Mouse (Mus musculus) testis, postnatal 10 days (tissue): Measurements from ENCODE around the gene Slc6a17.

Experiments used
- DNase-seq: peaks from one replicate; pipeline ENCODE4 v3.0.0; 2021; ENCODE audit warnings: low spot score

Gene Slc6a17

DNA sequence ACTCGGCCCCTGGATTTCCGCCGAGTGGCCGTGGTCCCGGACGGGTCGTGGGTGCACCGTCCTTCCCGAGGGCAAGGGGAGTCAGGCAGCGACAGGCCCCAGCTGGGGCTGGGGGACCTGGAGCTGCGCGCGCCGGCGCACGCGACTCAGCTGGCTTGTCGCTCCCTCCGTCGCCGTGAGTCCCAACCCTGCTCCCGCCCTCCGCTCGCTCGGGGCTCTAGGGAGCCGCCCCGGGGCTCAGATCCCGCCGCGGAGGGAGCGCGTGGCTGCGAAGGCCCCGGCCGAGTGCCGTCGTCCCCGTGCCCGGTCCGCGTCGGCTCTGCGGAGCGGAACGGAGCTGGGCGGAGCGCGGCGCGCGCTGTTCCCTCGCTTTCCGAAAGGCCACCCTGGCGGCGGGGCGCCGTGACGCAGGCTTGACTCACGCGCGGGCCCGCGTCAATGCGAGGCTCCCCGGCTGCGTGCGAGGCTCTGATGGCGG is at the start of gene Slc6a17:
Gene Slc6a17, minus strand, starts transcription at position 388 of the 478 bp plus-strand sequence.
- peak; percentile 62 for DNase-seq

DNA sequence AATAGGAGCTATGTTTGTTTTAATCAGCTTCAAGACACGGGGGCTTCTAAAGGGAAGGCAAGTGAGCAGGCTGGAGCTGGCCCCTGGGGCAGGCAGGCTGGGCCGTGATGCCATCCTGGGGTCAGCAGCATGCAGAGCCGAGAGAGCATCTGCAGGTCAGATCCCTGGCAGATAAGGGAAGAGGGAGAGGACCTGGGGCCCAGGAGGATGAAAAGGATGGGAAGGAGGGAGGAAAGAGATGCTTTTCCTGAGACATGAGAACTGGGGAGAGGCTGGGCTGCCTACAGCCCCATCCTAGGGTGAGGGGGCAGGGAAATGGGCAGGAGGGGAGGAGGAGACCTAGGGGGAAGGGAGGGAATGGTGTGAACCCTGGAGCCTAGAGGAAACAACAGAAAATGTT is 47.5 kb upstream of the Slc6a17 start:
- no peak for DNase-seq

DNA sequence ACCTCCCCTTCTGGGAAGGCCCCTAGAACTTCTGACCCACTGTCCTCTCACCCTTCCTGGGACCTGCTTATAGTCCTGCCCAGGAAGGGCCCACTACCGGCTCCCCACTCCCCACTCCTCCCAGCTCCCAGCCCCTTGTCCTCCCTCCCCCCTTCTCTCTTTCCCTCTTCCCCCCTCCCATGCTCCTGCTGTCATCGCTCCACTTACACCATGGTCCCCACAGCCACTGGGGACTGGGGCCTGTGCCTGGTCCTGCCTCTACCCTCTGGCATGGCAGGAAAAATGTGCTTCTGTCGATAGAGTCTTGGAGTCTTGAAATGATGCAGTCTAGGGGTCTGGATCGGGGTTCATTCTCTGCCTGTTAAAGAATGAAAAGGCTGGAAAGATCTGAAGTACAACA is 46.1 kb upstream of the Slc6a17 start:
- no peak for DNase-seq

DNA sequence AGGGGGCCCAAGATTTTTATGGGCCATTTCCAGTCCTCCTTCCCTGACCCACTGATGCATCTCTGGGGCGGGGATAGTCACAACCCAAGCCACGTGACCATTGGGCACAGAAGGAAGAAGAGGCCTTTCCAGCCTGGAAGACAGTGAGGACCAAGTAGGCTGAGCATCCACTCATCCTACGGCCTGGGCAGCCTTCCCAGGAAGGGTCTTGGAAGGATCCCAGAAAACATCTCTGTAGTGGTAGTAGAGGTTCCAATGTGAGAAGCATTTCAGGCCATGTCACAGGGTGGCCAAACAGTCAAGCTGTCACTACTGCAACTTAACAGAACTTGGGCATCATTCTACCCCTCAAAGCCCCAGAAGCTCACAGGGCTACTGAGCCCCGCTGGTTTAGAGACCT is 44.8 kb upstream of the Slc6a17 start:
- no peak for DNase-seq

DNA sequence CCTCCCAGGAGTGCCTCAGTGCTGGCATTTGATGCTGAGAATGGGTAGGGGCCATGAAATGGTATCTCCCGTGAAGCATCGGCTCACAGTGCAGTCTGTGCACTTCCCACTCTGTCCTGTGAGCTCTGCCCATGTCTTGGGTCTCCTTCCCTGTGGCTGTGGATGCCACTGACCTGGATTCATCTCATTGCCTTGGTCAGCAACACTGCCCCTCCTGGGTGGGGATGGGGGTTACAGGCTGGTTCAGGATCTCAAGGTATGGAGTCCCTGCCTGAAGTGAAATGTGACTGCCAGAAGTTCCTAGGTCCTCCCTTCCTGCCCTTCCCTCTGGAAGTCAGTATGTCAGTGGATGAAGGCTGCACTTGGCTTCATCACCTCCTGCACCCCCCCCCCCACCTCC is 44.3 kb upstream of the Slc6a17 start:
- DNase-seq: no peak

DNA sequence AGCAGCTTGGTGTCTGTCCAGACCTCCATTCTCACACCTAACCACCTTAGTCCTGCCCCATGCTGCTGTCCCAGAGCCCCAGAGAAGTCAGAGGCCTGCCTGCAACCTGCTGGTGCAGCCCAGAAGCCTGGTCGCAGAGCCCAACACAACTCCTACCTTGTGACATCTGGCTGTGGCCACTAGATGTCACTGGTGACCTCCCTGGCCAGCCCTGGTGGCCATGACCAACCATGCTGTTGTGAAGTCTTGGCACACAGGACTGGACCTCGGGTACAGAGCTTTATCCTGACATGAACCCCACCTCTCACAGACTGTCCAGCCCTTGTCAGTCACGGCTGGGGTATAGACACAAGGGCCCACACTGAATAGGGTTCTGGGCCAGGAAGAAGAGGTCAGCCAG is 41.4 kb upstream of the Slc6a17 start:
- peak; percentile 73 for DNase-seq

DNA sequence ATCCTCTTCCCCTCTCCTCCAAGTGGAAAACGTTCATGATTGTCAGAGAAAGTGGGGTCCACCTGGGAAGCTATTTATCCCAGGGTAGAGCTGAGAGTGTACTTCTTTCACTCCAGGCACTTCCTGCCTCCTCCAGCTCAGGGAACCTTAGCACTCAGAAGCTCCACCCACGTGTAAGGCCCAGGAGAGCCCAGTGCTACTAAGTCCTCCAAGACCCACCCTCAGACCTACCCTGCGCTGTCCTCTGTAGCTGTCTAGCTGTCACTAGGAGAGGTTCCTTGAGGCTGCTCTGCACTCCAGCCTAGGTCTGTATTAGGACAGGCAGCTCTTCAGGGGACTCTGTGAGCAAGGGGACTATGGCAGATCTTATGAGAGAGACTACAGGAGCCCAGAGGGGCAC is 40.9 kb upstream of the Slc6a17 start:
- DNase-seq: no peak

DNA sequence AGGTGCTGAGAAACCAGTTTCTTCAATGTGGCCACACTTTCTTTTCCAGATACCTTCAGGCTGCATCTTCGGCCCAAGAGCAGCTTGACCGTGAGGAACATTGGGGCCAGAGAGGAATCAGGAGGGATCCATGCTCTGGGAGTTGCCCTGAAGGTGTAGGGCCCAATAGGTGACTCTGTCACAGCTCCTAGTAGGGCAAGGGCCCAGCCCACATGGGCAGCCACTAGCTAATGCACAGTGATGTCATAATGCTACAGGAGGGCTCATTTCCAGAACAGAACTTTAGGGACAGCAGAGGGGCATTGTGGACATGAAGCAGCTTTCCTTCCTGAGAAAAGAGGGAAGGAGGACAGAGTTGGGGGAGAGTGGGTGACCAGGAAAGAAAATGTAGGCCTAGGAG is 37.0 kb upstream of the Slc6a17 start, which contains the start of gene Ubl4b:
Gene Ubl4b, minus strand, starts transcription at position 232 of the 400 bp plus-strand sequence.
- no peak for DNase-seq

DNA sequence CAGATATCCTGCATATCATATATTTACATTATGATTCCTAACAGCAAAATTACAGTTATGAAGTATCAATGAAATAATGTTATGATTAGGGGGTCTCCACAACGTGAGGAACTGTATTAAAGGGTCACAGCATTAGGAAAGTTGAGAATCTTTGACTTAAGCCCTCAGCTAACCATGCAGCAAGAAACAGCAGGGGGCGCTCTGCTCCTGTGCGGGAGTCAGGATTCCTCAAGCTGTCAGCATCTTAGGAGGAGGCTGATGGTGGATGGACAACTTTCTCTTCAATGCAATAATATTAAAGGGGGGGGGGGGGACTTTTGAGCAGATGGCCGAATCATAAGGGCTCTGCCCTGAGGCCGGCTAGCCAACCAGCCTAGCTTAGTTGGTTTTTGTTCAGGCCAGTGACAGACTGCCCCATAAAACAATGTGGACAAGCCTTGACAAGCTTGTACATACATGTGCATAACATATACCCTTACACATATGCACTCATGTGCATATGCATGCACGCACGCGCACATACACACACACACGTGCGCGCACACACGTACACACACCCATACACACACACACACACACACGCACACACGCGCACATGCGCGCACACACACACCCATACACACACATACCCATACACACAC is 32.7 kb upstream of the Slc6a17 start:
- DNase-seq: peak; percentile 86

DNA sequence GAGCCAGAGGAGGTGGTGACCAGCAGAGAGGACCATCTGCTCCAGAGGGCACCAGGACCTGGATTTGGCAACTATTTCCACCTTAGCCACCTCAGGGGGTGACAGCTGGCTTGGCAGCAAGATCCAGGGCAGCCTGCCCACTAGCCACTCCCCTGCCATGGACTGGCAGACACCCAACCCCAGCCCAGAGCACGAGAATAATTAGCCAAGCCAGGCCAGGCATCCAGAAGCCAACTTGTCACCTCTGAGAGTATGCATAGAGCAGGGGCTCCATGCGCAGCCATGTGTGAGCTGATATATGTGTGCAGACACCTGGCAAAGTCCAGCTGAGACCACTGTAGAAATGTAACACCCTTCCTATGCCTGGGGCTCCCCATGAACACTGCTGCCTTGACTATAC is 29.1 kb upstream of the Slc6a17 start:
- no peak for DNase-seq

DNA sequence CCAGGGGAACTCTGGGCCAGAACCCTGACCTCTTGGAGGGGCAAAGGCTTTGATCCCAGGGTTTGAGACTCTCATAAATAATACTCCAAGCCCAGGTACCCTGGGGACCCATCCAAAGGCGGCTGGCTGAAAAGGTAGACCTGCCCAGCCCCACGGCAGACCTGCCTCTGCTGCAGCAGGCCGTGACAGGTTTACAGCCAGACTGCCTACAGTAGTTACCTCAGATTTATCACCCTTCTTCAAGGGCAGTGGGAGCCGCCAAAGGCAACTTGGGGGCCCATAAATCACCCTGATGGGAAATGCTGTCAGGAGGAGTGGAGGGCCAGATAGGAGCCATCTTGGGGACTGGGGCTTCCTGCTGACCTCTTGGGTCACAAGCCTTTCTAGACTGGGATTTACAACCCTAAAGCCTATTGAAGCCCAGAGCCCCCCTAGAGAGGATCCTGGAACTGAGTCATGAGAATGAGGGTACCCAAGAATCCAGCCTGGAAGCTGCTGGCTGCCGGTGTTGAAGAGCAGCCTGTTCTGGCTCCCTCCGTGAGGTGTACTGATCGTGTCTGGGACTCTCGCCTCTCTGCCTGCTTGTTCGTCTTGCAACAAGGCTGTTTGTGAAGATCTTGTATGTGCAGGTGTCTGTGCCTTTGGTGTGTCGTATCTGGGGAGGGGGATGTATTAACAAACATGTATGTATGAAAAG is 28.0 kb upstream of the Slc6a17 start:
- no peak for DNase-seq

DNA sequence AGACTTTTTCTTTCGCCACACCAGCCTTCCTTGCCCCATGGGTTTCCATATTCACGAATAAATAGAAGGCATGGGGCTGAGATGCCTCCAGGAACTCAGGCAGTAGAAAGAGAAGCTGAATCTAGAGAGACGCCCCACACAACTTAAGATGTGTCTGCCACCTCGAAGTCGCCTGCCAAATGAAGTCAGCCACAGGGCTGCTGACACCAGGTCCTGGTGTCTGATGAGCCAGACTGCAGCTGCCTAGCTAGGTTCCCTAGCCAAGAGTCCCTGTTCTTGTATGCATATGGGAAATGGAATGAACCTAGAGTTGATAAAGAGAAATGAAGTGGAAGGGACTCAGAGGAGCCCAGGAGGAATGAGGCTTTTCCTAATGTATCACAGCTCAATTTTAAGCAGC is 27.5 kb upstream of the Slc6a17 start:
- no peak for DNase-seq

DNA sequence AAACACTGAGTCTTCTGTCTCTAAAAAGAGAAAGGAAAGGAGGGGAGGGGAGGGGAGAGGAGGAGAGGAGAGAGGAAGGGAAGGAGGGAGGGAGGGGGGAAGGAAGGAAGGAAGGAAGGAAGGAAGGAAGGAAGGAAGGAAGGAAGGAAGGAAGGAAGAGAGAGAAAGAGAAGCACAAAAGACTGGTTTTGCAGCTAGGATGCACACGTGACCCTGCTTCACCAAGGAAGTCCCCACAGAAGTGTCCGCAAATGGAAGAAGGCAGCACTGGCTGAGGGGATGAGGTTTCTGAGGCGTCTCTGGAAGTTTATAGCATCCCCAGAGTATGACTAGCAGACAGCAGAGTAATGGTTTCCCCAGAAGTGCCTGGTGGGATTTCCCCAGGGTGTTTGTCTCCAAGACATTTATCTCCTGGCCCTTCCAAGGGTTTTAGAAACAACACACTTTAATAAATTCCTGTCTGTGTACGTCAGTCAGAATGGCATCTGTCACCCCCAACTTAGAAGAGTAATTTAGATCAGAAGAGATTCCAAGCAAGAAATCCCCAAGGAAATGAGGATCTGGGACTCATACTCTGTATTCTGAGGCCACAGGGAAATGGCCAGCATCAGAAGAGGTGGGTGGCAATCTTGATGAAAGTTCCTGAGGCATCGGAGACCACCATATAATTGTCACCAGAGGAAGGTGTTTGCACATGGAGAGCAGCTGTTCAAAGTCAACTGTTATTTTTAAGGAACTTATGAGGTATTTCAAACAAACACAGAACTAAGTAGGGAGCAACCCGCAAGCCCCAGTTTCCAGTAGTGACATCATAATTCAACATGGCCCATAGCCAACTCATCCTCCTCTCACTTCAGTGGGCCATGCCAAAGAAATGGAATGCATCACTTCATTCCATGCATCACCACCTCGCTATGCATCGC is 25.6 kb upstream of the Slc6a17 start:
- DNase-seq: no peak

DNA sequence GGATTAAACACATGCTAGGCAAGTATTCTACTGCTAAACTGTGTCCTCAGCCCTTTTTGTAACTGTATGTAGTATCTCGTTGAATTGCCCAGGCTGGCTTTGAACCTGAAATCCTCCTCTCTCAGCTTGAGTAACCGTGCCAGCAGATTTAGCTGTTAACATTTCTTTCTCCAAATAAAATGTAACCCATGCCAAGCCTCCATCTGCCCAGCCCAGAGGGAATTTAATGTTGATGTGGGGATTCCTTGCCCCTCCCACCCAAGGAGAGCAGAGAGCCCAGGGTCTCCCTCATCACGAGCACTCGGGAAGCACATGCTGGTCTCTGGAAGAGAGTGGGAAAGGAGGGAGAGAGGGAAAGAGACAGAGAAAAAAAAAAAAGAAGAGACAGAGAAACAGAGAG is 24.8 kb upstream of the Slc6a17 start:
- no peak for DNase-seq

DNA sequence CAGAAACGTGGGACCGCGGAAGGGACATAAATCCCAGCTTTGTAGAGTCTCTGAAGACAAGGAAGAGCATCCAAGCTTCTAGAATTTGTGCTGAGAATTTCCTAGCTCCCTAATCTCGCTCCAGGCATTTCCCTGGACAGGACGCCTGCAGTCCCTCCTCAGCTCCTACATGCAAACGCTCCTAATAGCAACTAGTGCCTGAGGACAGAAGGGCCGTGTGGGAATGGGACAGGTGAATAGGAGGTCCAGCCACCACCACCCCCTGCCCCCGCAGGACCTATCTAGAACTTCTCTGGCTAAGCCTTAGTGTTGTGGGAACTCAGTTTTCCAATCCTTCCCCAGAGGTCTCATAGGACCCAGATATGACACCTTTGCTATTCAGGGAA is 19.7 kb upstream of the Slc6a17 start:
- DNase-seq: no peak

DNA sequence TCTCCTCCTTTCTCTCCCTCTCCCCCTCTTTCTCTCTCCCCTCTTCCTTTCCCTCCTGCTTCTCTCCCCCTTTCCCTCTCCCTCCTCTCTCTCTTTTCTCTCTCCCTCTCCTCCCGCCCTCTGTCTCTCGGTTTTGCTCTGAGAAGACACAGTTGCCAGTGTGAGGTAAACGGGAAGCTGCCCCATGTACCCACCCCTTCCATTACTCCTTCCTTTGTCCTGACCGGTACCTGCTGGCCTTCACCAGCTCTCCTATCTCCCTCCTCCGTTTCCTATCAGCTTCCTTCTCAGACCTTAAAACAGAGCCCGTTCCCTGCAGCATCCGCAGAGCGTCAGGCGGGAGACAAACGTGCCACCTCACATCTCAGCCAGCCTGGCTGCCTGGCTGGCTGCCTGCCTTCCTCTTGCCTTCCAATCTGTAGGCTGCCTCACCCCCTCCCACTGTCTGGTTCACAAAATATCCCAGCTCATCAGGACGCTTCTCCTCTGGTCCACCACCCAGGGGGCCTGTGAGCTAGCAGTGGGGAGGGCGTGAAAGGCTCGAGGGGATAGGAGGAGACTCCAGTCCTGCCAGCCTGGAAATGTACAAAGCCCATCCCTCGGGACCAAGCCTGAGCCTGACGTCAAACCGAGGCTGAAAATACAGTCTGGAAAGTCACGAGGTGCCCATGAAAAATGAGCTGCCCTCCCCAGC is 19.1 kb upstream of the Slc6a17 start:
- DNase-seq: no peak

DNA sequence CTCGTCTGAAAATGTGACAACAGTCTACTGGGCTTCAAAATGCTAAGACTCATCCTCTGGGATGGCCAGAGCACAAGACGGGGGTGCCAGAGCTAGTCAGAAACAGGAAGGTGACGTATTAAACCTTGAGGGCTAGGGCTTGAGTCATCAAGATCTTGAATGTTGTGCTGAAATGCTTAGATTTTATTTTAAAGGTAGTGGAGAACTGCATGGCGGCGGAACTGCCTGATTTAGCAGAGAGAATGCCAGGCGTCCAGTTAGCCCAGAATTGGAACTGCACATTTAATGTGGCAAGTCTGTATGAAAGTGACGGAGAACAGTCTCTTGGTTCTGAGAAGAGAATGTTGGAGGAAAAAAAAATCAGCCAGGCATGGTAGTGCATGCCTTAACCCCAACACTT is 17.1 kb upstream of the Slc6a17 start:
- DNase-seq: no peak

DNA sequence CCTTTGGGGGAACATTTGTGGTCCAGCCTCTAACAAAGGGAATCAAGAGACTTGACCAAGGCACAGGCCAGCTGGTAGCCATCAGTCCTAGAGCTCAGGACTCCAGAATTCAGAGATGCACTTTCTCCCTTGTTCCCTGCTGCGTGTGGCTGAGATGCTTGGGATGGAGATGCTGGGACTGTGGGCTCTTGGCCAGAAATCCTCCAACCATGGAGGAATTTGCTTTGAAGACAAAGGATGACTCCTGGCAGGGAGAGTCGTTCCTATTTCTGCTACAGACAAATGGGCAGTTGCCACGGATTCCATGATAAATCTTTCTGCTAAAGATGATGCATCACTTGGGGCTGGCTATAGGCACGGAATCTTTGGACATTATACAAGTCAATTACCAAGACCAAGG is 15.7 kb upstream of the Slc6a17 start:
- DNase-seq: no peak

DNA sequence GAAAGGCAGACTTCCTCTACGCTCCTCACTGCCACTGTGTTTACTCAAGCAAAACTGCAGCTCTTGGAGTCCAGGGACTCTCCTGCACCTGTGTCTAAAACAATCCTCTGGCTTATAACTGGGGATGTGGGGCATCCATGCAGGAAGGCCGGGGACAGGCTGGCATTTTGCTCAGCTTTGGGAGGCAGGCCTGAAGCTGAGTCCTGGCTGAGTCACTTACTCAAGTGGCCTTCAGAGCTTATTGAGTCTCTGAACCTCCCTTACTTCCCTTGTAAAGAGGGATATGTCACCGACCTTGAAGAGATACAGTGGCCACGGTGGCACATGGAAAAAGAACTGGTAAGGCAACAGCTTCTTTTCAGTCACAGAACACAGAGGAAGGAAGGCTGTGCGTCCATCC is 12.8 kb upstream of the Slc6a17 start:
- DNase-seq: no peak

DNA sequence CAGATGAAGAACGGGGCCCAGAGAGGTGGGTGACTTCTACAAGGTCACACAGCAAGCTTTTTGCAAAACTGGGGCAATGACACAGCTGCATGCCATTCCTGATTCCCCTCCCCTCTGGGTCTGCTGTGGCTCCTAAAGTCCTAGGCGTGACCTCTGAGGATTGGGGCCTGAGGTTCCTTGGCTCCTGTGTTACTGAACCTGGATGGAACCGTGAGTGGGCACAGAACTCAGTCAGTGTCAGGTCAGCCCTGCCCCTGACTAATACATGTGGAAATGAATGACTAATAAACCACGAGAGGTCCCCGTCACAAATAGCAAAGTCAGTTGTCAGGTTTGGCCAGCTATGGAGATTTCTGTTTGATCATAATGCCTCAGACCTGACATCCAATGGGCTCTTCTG is 11.4 kb upstream of the Slc6a17 start:
- DNase-seq: no peak

DNA sequence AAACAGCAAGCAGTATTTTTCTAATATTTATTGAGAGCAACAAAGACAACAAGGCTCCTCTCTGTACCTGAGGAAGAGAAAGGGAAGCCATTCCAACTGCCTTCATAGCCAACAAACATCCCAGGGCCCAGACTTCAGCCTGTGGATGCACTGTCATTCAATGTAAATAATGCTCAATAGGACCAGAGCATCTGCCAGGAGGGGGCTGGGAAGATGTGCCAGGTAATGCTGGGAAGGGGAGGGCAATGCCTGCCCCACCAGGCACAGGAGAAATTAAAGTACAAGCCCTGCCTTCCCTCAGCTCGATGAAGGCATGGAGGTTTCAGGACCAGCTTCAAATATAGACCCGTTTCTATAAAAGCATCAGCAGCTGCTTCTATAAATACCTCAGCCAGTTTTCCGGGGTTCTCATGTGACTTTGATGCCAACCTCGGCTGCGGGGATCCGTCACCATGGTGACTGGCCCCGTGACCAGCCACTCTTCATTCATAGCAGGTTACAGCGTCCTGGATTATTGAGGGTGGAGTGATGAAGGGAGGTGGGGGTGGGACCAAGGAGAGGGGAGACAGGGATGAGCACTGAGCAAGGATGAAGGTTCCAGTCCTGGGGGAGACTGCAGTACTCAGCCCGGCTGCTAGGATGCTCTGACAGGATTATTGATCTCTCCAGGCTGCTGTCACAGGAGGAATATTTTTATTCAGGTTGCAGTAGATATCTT is 10.7 kb upstream of the Slc6a17 start:
- no peak for DNase-seq

DNA sequence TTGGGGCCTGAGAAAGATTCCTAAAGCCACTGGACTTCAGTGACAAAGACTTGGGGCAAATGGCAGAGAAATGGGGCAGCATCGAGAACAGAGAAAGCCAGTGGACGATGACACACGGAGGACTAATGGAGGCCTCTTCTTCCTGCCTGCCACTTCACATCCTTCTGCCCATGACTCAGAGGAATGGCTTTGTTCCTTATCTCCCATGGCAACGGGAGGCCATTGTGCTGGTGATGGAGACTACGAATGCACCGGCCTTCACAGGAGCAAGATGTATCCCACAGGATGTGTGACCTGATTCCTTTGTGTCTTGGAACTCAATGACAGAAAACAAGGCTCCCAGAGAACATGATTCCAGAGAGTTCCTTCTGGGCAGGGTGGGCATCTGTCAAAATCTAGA is 6.7 kb upstream of the Slc6a17 start:
- DNase-seq: no peak
